Mouse (Mus musculus) left cerebral cortex, postnatal 14 days (tissue): ENCODE data around the gene Olfr1368. TPM values are rescaled to one million over a fixed set of nuclear protein-coding genes. Genes with fewer than 3 reads are reported as not detected.

Experiments used
- DNase-seq, 2 experiments: peaks; one replicate each; pipeline ENCODE4 v3.0.0; 2021 to 2022; ENCODE audit warnings: low spot score in 2 of 2, mixed read lengths in 1 of 2
- intact Hi-C: fragments of 180-260 bp; cut with DNase I; formaldehyde crosslinking; loops from one replicate; pipeline ENCODE4 v1.15.1; 2025
- total RNA-seq, 2 experiments: library from RNA; stranded (reverse); gene quantifications; 2 replicates each; pipeline ENCODE4 v1.2.3; 2021

The Olfr1368 gene
- total RNA-seq, 2 experiments from 2014 or later, result not detected

- DNase-seq, result no peak
- intact Hi-C loops, result no loop called here
These were observed 35.9 kb downstream of the Olfr1368 start for GRCm38 (mm10) chr13:21109759-21110158.

Other genes starting within 250 kb of the Olfr1368 start
- gene Olfr1370, start 70.9 kb downstream of the Olfr1368 start, total RNA-seq, result not detected
- gene Olfr1369-ps1, start 34.4 kb downstream of the Olfr1368 start, total RNA-seq, result not detected
- gene Olfr263, start 16.2 kb downstream of the Olfr1368 start, total RNA-seq, result not detected
- gene Trim27, start 33.6 kb upstream of the Olfr1368 start, total RNA-seq, result 10 to 100 TPM; 35.7 to 42.3 TPM
- not detected for gene Gpx5, start 146.9 kb upstream of the Olfr1368 start, total RNA-seq
- gene Gpx6, start 166.3 kb upstream of the Olfr1368 start, total RNA-seq, result under 1 TPM in 1 of 2 experiments, not detected in 1; 0.30 TPM
- gene Olfr1367, start 201.0 kb upstream of the Olfr1368 start, total RNA-seq, result not detected
- gene Zscan12, start 217.0 kb upstream of the Olfr1368 start, total RNA-seq, result 1 to 10 TPM; 6.9 to 7.7 TPM